Mouse (Mus musculus): ENCODE measurements at regions not wholly inside any gene's neighbourhood (a gene's known extent, or its start where the extent isn't known, plus 50 kb on each side); places are given as distances from the start of the nearest gene placed in this dataset.

GRCm38 (mm10) chr7:134611371-134611770, 59.1 kb upstream of the Dock1 start:
- no peak for TF ChIP-seq CTCF (IDR thresholded peaks at IDR 0.05; ENCODE audit: control insufficient read depth, insufficient read depth, insufficient replicate concordance, low read depth, low read length)
- TF ChIP-seq POLR2A (IDR thresholded peaks at IDR 0.05; ENCODE audit: control insufficient read depth, low read depth, low read length) = no peak

All from testis, adult 2 months (tissue).